Mouse (Mus musculus) CH12.LX (cell line): ENCODE results near the gene Sec31a.

ENCODE experiments used
- JUN ChIP-seq: IDR thresholded peaks from 2 replicates; pipeline ENCODE4 v1.6.1; 2011; ENCODE audit warnings: low read depth, mild to moderate bottlenecking, low read length, improper control_type of control experiment, moderate library complexity; ENCODE audit not compliant: insufficient read depth
- POLR2A ChIP-seq: IDR thresholded peaks from 2 replicates; pipeline ENCODE4 v1.6.1; 2011; ENCODE audit warnings: low read depth, mild to moderate bottlenecking, improper control_type of control experiment, low read length
- SMC3 ChIP-seq: IDR thresholded peaks from 2 replicates; pipeline ENCODE4 v1.6.1; 2011; ENCODE audit warnings: low read depth, low read length, improper control_type of control experiment
- USF1 ChIP-seq: IDR thresholded peaks from 2 replicates; pipeline ENCODE4 v1.6.1; 2014; ENCODE audit warnings: low read depth, mild to moderate bottlenecking, inconsistent platforms, low read length, improper control_type of control experiment
- ZNF384 ChIP-seq: IDR thresholded peaks from 2 replicates; pipeline ENCODE4 v1.6.1; 2012; ENCODE audit warnings: low read depth, low read length, improper control_type of control experiment, inconsistent platforms

GRCm38 (mm10) chr5:100396753-100397152, 19.3 kb downstream of the Sec31a start:
- TF ChIP-seq USF1 (no peak), JUN (no peak), POLR2A (no peak), SMC3 (no peak), ZNF384 (no peak)
